Mouse (Mus musculus): ENCODE measurements around the gene Ppp1r21.
A peak's percentile ranks its signal among the peaks of the same experiment; 100 is the strongest.

Gene Ppp1r21

GRCm38 (mm10) chr17:88578522-88579242 is 48.8 kb downstream of the Ppp1r21 start:
- DNase-seq = no peak

DNA sequence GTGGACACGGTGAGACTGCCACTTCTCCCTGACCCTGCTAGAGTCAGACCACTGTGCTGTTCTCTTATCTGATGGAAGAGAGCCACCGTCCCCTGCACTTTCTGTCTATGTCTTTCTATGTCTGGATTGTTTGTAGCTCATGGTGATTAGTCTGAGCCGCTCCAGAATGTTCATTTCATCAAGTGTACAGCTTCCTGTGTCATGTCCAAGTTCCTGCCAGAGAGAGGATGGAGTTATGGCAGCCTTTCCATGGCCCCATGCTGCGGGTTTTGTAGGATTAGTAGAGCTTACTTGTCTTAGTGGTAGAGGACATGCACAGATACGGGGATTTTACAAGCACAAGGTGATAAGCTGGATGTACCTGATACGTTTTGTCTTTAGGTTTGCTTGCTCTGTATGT is 50.6 kb downstream of the Ppp1r21 start:
- no peak for DNase-seq

DNA sequence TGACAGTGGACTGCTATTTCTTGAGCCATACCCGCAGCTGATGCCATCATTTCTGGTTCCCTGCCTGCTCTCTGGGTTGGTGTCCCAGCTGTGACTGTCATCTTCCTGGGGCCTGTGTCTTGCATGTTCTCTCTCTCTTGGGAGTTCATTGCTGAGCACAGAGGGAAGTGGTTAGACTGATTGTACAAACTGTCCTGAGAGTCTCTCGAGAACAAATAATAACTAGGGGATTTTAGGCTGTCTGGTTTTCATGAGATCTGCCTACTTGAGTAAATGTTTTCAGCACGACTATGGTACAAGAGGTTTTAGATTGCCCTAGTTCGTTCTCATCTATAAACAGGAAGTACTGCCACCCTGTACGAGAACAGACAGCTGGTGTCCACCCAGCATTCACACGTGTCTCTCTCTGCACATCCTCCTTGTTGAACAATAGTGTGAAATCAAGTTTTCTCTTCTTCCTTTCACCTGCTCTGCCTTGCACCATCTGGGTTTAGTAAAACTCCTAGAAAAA is 51.6 kb downstream of the Ppp1r21 start:
- no peak for DNase-seq

DNA sequence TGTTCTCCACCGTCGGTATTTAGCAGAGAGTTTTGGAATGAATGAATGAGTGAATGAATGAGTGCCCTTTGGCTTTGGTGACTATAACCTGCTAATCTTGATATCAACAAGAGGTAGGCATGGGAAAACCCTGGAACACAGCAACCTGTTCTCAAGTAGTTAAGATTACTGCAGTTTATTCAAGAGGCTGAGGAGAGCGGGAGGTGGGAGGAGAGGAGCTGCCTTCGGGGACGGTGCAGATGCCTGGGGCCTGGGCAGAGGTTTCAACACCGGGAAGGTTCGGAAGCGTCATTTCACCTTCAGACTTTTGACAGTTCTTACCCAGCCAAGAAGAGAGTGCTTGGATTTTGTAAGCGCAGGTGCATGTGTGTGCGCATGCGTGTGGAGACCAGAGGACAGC is 53.1 kb downstream of the Ppp1r21 start:
- no peak for DNase-seq

DNA sequence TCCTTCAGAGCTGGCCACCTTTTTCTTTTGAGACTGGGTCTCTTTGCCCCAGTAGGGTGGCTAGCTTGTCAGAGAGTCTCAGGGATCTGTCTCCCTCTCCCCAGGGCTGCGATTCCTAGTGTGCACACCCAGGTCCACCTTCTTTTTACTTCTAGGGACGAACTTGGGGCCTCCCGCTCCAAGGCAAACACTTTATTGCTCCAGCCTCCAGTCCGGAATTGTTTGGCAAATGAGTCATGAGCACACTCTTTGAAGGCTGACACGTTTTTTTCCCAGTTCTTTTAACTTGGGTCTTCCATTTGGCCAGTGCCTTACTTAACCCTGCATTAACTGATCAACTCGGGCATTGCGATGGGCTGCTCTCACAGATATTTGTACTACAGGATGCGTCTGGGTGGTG is 53.5 kb downstream of the Ppp1r21 start:
- no peak for DNase-seq

DNA sequence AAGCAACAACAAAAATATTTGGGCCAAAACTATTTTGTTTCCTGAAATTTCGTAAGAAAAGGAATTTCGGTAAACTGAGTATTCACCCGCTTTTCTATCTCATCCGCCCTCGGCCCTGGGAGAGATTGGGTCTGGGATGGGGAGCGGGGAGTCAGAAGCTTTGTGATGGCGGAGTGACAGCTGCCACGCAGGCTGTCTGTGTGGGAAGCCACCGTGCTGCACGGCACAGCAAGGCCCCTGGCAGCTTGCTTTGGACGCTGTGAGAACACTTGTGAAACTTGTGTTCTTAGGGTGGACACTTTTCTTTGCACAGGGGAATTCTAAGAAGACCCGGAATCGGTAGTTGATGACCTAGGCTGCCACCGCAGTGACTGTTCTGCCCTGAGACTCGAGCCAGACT is 57.5 kb downstream of the Ppp1r21 start:
- DNase-seq = no peak

GRCm38 (mm10) chr17:88588228-88588627 is 58.3 kb downstream of the Ppp1r21 start:
- DNase-seq = no peak

DNA sequence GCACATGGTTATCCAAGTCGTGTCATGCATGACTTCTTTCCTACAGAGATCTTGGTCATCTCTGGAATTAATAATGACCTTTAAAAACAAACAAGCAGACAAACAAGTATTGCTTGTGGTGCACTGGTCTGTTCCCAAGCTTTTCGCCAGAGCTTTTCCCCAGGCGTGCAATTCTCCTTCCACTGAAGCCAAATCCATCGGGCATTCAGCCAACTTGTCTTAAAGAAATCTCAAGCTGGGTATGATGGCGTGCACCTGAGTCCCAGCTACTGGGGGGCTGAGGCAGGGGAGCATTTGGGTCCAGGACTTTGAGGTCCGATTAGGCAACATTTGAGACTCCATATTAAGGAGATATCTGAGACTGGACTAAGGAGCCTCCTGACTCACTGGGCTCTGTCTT is 60.3 kb downstream of the Ppp1r21 start:
- no peak for DNase-seq

GRCm38 (mm10) chr17:88595071-88595470 is 65.2 kb downstream of the Ppp1r21 start:
- no peak for DNase-seq

DNA sequence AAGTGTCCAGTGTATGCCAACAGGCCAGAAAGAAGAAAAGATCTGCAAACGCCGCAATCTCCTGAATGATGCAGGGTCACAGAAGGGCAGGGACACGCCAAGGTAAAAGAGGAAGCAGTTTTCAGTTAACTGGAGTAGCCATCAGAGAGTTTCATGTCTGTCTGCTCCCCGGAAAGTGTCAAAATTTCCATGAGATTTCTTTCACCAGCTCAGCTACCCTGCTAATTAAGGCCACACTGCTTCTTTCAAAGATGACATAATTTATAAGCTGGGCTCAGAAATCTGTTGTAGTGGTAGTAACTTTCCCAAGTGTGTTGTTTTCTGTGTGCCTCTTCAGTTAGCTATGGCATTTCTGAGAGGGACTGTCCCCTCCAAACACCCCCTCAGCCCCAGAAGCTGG is 66.2 kb downstream of the Ppp1r21 start:
- DNase-seq = no peak

DNA sequence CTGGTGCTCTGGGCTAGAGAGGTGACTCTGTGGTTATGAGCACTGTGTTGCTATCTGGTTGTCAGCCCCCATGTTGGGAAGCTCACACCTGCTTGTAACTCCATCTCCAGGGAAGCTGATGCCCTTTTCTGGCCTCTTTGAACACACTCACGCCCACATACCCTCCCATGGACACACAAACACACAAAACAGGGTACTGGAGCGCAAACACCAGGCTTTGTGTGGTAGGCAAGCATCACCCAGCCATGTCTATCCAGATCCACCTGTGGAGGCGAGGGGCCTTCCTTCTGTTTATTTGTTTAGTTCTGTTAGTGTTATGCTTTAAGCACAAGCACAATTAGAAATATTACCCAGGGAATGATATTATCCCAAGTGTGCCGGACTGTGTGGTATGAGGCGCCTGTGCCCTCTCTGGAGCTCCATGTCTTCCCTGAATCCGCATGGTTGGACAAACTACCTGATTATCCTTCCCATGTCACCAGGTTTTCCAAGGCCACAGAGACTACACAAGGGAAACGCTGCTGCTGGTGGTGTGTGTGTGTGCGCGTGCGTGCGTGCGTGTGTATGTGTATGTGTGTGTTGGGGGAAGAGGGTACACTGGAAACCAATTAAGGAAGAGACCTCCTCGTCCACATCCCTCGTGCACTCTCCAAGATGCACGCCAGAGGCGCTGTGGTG is 66.8 kb downstream of the Ppp1r21 start:
- DNase-seq = peak; percentile 75

- DNase-seq = no peak
Measured at GRCm38 (mm10) chr17:88597222-88598055, 67.5 kb downstream of the Ppp1r21 start, which contains the start of gene Ston1. Gene Ston1, plus strand, starts transcription at chr17:88597684.

- DNase-seq = no peak
Measured at GRCm38 (mm10) chr17:88598056-88598420, 68.1 kb downstream of the Ppp1r21 start.

- no peak for DNase-seq
Measured at GRCm38 (mm10) chr17:88598570-88599368, 68.9 kb downstream of the Ppp1r21 start.

DNA sequence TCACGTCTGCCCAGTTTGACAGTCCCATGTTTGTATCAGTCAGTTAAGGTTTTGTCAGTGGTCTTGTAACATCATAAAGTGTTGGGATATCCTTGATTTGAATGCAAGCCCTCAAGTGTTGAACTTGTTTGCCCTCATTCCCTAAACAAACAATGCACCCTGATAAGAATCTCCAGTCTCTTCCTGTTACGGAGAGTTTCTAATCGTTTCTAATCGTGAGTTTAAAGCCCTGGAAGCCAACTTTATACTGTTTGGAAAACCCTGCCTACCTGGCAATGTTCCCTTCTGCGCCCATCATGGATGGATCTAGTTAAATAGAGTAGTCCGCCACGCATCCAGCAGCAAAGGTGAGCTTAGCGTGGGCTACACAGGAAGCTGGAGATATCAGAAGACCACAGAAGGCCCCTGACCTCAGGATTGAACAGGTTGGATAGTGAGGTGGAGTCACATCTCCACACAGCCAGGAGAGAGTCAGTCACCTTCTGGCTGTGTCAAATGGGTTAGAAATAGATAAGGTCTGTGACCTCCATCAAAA is 70.6 kb downstream of the Ppp1r21 start:
- no peak for DNase-seq

DNA sequence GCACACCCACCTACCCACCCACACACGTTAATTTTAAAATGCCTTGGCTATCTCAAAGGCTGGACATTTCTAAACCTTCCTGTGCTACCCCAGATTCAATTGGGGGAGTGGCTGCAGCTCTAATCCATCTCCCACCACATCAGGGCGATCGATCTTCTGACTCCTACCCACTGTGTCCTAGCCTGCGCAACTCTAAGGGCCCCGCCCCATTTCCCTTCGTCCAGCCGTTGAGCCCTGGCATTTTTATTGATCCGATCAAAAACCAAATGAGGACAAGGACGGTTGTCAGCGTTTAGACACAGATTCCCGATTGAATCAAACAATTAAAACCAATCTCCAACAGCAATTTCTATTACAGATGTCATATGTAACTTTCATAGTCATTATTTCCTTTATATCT is 74.0 kb downstream of the Ppp1r21 start:
- no peak for DNase-seq

GRCm38 (mm10) chr17:88606056-88606455 is 76.1 kb downstream of the Ppp1r21 start:
- DNase-seq = no peak

DNA sequence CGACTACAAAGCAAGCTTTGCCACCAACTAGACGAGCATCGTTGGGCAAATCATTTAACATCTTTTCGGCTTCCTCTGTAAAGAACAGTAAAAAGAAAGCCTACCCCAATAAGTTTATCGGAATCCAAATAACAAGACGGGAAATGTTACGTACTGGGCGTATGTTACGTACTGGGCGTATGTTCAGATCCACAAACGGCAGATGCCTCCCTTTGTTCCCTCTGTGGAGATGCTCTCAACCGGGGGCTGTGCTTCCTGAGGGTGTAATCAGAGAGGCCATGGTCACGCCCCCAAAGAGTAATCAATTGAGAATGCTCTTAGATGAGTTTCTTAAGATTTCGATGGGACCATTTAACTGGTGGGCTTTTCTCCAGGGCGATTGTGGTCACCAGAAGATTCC is 79.4 kb downstream of the Ppp1r21 start:
- no peak for DNase-seq

GRCm38 (mm10) chr17:88611057-88611456 is 81.1 kb downstream of the Ppp1r21 start:
- no peak for DNase-seq

- no peak for DNase-seq
Measured at GRCm38 (mm10) chr17:88613172-88613571, 83.3 kb downstream of the Ppp1r21 start.

DNA sequence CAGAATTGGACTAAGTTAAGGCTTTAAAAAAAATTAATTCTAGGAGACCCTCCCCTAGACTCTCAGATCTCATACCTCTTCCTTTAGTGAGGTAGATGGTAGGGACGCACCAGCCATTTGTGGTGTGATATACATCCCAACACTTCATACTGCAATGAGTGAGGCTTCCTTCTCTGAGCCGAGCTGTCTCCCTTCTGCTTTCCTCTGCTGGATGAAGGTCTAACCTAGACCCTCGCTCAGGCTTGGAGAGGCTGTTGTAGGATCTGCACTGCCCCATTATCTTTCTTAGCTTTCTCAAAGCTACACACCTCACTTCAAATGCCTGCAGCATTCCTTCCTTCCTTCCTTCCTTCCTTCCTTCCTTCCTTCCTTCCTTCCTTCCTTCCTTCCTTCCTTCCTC is 83.8 kb downstream of the Ppp1r21 start:
- no peak for DNase-seq

DNA sequence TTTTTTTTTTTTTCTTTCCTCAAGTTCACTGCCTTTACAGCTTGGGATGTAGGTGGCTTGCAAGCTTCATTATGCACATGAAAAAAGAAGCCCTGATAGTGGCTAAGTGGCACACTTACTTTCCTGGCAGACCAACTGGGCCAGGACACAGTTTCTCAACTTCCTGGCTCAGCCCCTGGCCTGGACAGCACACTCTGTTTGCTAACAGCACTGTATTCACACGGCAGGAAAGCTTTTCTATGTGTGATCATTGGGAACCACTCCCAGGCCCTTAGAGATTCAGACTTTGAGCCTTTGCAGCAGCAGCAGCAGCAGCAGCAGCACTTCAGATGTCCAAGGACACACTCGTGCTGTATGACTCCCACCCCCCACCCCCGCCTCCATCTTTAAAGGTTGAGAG is 84.3 kb downstream of the Ppp1r21 start:
- no peak for DNase-seq
